Mouse (Mus musculus): Measurements from ENCODE around the gene Nme1. TPM values are rescaled to one million over a fixed set of nuclear protein-coding genes. Genes with fewer than 3 reads are reported as not detected.

Gene Nme1
- polyA plus RNA-seq, 1 experiment from 2014 or later, result 154 TPM

DNA sequence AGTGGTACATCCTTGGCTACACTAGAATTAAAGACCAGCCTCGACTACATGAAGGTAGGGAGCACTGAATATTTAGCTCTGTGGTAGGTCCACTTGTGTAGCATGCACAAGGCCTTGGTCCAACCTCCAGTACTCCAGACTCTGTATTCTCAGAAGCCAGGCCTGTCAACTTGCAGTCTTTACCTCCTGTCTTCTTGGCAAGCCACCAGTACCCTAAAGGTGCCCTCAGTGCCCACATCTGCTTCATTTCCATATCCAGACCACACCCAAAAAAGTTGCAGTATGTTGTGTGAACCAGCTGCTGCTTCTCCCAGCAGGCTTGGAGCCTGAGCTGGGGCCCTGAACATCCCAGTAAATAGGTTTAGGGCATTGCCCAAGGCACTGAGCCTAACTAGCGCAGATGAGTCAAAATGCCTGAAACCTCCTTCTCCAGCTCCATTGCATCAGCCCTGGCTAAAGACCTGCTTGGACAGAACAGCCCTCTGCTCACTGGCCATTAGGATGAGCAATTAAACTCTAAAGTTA lies 11.2 kb downstream of the Nme1 start:
- no peak overlapping the region for H3K4me3 ChIP-seq (ENCODE audit: low read depth, low read length)
- H3K9me3 ChIP-seq (ENCODE audit: control insufficient read depth, low read depth, low read length), result no peaks in the 10 kb centered on the region
- no peak overlapping the region for H3K27ac ChIP-seq (ENCODE audit: low read length)
- H3K27me3 ChIP-seq (ENCODE audit: control insufficient read depth, insufficient read depth, low read length), result no peaks in the 10 kb centered on the region
- 81% methylated on average over 2 of the region's 2 CpGs for WGBS
- H3K9ac ChIP-seq (replicated peaks; ENCODE audit: low read depth, low read length), result no peak overlapping the region
- no peak overlapping the region for H3K4me2 ChIP-seq (replicated peaks; ENCODE audit: low read depth, low read length)
- ATAC-seq (ENCODE audit: insufficient number of reproducible peaks, insufficient read depth, low FRiP score, low read depth), result no peak
- H3K4me1 ChIP-seq (ENCODE audit: control insufficient read depth, insufficient read depth, low read length), result peaks cover 21% of the 10 kb centered on the region
- peaks cover 55% of the 10 kb centered on the region for H3K36me3 ChIP-seq (ENCODE audit: control insufficient read depth, insufficient read depth, low read length)

DNA sequence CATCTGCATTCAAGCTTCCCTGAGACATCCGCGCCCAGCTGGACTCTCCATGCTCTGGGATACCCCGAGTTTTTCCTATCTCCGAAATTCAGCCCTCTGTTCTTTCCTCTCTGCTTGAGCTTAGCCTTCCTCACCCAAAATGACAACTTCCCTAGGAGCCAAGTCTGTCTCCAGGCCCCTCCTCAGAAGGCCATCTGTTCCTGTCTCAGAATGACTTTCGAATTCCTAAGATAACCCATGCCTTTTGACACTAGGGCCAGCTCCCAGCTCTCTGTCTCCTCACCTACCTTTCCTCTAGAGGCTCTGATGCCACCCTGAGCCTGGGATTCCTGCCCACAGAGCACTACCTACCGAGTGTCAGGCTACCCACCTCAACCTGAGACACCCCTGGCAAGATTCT lies 12.2 kb downstream of the Nme1 start, which contains the start of gene Nme2:
Gene Nme2, minus strand, starts transcription at position 101 of the 400 bp plus-strand sequence.
- peak; percentile 15; the same call in 1 of the 2 replicates for ATAC-seq (ENCODE audit: insufficient number of reproducible peaks, insufficient read depth, low FRiP score, low read depth)
- peaks cover 55% of the 10 kb centered on the region for H3K36me3 ChIP-seq (ENCODE audit: control insufficient read depth, insufficient read depth, low read length)
- 1% methylated on average over 6 of the region's 6 CpGs for WGBS

DNA sequence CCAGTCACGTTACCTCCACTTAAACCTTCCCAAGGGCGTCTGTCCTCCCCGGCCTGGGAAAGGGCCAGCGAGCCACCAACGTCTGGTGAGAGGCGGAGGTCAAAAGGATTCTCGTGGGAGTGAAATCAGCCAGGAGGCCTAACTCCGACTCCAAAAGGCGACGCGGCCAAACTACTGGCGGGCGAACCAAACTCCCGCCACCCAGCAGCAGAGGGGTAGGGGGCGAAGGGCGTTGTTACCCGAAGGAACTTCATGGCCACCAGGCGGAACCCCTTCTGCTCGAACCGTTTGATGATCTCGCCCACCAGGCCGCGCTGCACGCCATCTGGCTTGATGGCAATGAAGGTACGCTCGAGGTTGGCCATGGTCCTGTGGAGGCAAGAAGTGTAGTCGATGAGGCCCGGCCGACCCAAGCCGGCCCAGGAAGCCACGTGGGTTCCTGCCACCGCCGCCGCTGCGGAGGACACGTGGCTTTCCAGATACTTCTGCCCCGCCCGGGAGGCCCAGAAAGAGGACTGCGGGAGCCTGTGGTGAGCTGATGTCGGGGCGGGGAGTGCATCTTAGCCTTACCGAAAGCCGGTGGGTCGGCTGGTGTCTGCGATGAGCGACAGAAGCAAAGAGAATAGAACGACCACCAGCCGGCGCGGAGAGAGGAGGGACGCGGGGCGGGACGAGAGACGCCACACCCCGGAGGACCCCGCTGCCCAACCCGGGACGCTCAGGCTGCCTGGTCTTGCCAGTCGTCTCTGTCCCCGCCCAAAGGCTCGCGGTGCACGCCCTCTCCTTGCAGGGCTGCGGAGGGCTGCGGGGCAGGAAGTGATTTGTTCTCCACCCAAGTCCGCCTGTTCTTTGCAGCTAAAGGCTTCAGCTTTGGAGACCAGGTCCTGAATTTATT lies 12.8 kb downstream of the Nme1 start:
- H3K4me1 ChIP-seq (ENCODE audit: control insufficient read depth, insufficient read depth, low read length), result peaks cover 21% of the 10 kb centered on the region
- H3K9ac ChIP-seq (replicated peaks; ENCODE audit: low read depth, low read length), result peak overlapping the region; percentile 58
- peak; percentile 97 for ATAC-seq (ENCODE audit: insufficient number of reproducible peaks, insufficient read depth, low FRiP score, low read depth)
- no peaks in the 10 kb centered on the region for H3K27me3 ChIP-seq (ENCODE audit: control insufficient read depth, insufficient read depth, low read length)
- H3K4me2 ChIP-seq (replicated peaks; ENCODE audit: low read depth, low read length), result peak overlapping the region; percentile 84
- WGBS, result under 1% methylated on average over 67 of the region's 67 CpGs
- H3K4me3 ChIP-seq (ENCODE audit: low read depth, low read length), result peak overlapping the region; percentile 63
- H3K36me3 ChIP-seq (ENCODE audit: control insufficient read depth, insufficient read depth, low read length), result peaks cover 56% of the 10 kb centered on the region
- no peaks in the 10 kb centered on the region for H3K9me3 ChIP-seq (ENCODE audit: control insufficient read depth, low read depth, low read length)
- H3K27ac ChIP-seq (ENCODE audit: low read length), result peak overlapping the region; percentile 87

More for the DNA sequence above, 12.2 kb downstream of the Nme1 start, which contains the start of gene Nme2:
- H3K27ac ChIP-seq (ENCODE audit: low read length), result peak within 1 kb of the TSS; percentile 87
- H3K9me3 ChIP-seq (ENCODE audit: control insufficient read depth, low read depth, low read length), result no peaks in the 10 kb centered on the region
- H3K4me1 ChIP-seq (ENCODE audit: control insufficient read depth, insufficient read depth, low read length), result peaks cover 21% of the 10 kb centered on the region
- peak within 1 kb of the TSS; percentile 63 for H3K4me3 ChIP-seq (ENCODE audit: low read depth, low read length)
- H3K9ac ChIP-seq (replicated peaks; ENCODE audit: low read depth, low read length), result peak within 1 kb of the TSS; percentile 58
- H3K4me2 ChIP-seq (replicated peaks; ENCODE audit: low read depth, low read length), result peak within 1 kb of the TSS; percentile 84
- H3K27me3 ChIP-seq (ENCODE audit: control insufficient read depth, insufficient read depth, low read length), result no peaks in the 10 kb centered on the region

DNA sequence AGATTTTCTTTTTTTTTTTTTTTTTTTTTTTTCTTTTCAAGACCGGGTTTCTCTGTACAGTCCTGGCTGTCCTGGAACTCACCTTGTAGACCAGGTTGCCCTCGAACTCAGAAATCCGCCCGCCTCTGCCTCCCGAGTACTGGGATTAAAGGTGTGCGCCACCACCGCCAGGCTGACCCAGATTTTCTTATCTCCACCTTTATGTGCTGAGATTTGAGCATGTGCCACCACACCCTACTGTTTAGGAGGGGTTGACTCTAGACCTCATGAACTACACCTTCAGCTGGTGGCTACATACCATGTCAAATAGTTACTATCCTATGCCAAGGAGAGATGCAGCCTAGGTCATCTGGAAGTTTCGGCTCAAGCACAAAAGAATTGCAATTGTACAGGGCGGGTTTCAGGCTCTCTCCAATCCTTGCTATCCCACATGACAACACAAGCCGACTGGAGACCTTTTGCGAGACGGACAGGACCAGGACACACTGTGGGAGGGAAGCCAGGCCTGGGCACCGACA lies 13.5 kb downstream of the Nme1 start:
- no peak; the same call in 1 of the 2 replicates for ATAC-seq (ENCODE audit: insufficient number of reproducible peaks, insufficient read depth, low FRiP score, low read depth)
- no peaks in the 10 kb centered on the region for H3K9me3 ChIP-seq (ENCODE audit: control insufficient read depth, low read depth, low read length)
- peak overlapping the region; percentile 87 for H3K27ac ChIP-seq (ENCODE audit: low read length)
- H3K36me3 ChIP-seq (ENCODE audit: control insufficient read depth, insufficient read depth, low read length), result peaks cover 54% of the 10 kb centered on the region
- H3K27me3 ChIP-seq (ENCODE audit: control insufficient read depth, insufficient read depth, low read length), result no peaks in the 10 kb centered on the region
- WGBS, result 45% methylated on average over 13 of the region's 13 CpGs
- H3K4me1 ChIP-seq (ENCODE audit: control insufficient read depth, insufficient read depth, low read length), result peaks cover 21% of the 10 kb centered on the region
- H3K4me2 ChIP-seq (replicated peaks; ENCODE audit: low read depth, low read length), result peak overlapping the region; percentile 84
- H3K4me3 ChIP-seq (ENCODE audit: low read depth, low read length), result peak overlapping the region; percentile 63
- H3K9ac ChIP-seq (replicated peaks; ENCODE audit: low read depth, low read length), result peak overlapping the region; percentile 58

GRCm38 (mm10) chr11:93952376-93952775 lies 15.9 kb downstream of the Nme1 start:
- peaks cover 21% of the 10 kb centered on the region for H3K4me1 ChIP-seq (ENCODE audit: control insufficient read depth, insufficient read depth, low read length)
- no peak overlapping the region for H3K9ac ChIP-seq (replicated peaks; ENCODE audit: low read depth, low read length)
- H3K4me3 ChIP-seq (ENCODE audit: low read depth, low read length), result no peak overlapping the region
- H3K9me3 ChIP-seq (ENCODE audit: control insufficient read depth, low read depth, low read length), result no peaks in the 10 kb centered on the region
- no peak overlapping the region for H3K27ac ChIP-seq (ENCODE audit: low read length)
- peaks cover 51% of the 10 kb centered on the region for H3K36me3 ChIP-seq (ENCODE audit: control insufficient read depth, insufficient read depth, low read length)
- H3K27me3 ChIP-seq (ENCODE audit: control insufficient read depth, insufficient read depth, low read length), result no peaks in the 10 kb centered on the region
- 63% methylated on average over 5 of the region's 5 CpGs for WGBS
- no peak overlapping the region for H3K4me2 ChIP-seq (replicated peaks; ENCODE audit: low read depth, low read length)
- ATAC-seq (ENCODE audit: insufficient number of reproducible peaks, insufficient read depth, low FRiP score, low read depth), result no peak

DNA sequence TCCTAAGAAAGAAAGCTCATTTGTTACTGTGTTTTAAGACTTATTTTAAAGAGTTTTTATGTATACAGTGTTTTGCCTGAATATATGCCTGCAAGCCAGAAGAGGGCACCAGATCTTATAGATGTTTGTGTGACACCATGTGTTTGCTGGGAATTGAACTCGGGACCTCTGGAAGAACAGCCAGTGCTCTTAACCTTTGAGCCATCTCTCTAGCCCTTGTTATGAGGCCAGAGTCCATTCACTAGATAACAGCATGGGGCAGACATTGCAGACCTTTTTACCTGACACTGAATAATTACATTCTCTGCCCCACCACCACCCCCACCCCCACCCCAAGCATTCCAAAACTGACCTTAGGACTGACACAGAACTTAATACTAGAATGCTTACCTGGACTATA lies 18.3 kb downstream of the Nme1 start:
- WGBS, result 86% methylated on average over 1 of the region's 1 CpGs
- H3K9ac ChIP-seq (replicated peaks; ENCODE audit: low read depth, low read length), result no peak overlapping the region
- no peak overlapping the region for H3K4me2 ChIP-seq (replicated peaks; ENCODE audit: low read depth, low read length)
- no peak overlapping the region for H3K27ac ChIP-seq (ENCODE audit: low read length)
- no peak overlapping the region for H3K4me3 ChIP-seq (ENCODE audit: low read depth, low read length)
- no peaks in the 10 kb centered on the region for H3K9me3 ChIP-seq (ENCODE audit: control insufficient read depth, low read depth, low read length)
- peaks cover 14% of the 10 kb centered on the region for H3K4me1 ChIP-seq (ENCODE audit: control insufficient read depth, insufficient read depth, low read length)
- ATAC-seq (ENCODE audit: insufficient number of reproducible peaks, insufficient read depth, low FRiP score, low read depth), result no peak
- no peaks in the 10 kb centered on the region for H3K27me3 ChIP-seq (ENCODE audit: control insufficient read depth, insufficient read depth, low read length)
- peaks cover 57% of the 10 kb centered on the region for H3K36me3 ChIP-seq (ENCODE audit: control insufficient read depth, insufficient read depth, low read length)

GRCm38 (mm10) chr11:93948887-93949567 lies 19.3 kb downstream of the Nme1 start:
- Histone ChIP-seq H3K4me1 (ENCODE audit: control insufficient read depth, insufficient read depth, low read length) (peaks cover 9% of the 10 kb centered on the region), H3K27me3 (ENCODE audit: control insufficient read depth, insufficient read depth, low read length) (no peaks in the 10 kb centered on the region), H3K4me3 (ENCODE audit: low read depth, low read length) (no peak overlapping the region), H3K4me2 (replicated peaks; ENCODE audit: low read depth, low read length) (no peak overlapping the region), H3K9me3 (ENCODE audit: control insufficient read depth, low read depth, low read length) (no peaks in the 10 kb centered on the region), H3K36me3 (ENCODE audit: control insufficient read depth, insufficient read depth, low read length) (peaks cover 60% of the 10 kb centered on the region), H3K9ac (replicated peaks; ENCODE audit: low read depth, low read length) (no peak overlapping the region), H3K27ac (ENCODE audit: low read length) (no peak overlapping the region)
- no peak for ATAC-seq (ENCODE audit: insufficient number of reproducible peaks, insufficient read depth, low FRiP score, low read depth)
- 90% methylated on average over 9 of the region's 9 CpGs for WGBS

- Histone ChIP-seq H3K9me3 (ENCODE audit: control insufficient read depth, low read depth, low read length) (no peaks in the 10 kb centered on the region), H3K4me3 (ENCODE audit: low read depth, low read length) (no peak overlapping the region), H3K27ac (ENCODE audit: low read length) (no peak overlapping the region), H3K4me1 (ENCODE audit: control insufficient read depth, insufficient read depth, low read length) (no peaks in the 10 kb centered on the region), H3K36me3 (ENCODE audit: control insufficient read depth, insufficient read depth, low read length) (peaks cover 36% of the 10 kb centered on the region), H3K27me3 (ENCODE audit: control insufficient read depth, insufficient read depth, low read length) (no peaks in the 10 kb centered on the region), H3K4me2 (replicated peaks; ENCODE audit: low read depth, low read length) (no peak overlapping the region), H3K9ac (replicated peaks; ENCODE audit: low read depth, low read length) (no peak overlapping the region)
- no peak for ATAC-seq (ENCODE audit: insufficient number of reproducible peaks, insufficient read depth, low FRiP score, low read depth)
- WGBS, result 71% methylated on average over 3 of the region's 3 CpGs
These were observed 23.3 kb downstream of the Nme1 start for GRCm38 (mm10) chr11:93944986-93945385.

All from stomach, embryonic 14.5 days (tissue).